Mouse (Mus musculus) bone marrow macrophage, adult 2 months (primary cell): ENCODE results near the gene 1700069L16Rik.

ENCODE experiments used
- CTCF ChIP-seq: IDR thresholded peaks from 2 replicates; pipeline ENCODE4 v1.5.1; 2012; ENCODE audit warnings: low read depth, mild to moderate bottlenecking, low read length, moderate library complexity
- POLR2A ChIP-seq: IDR thresholded peaks from 2 replicates; pipeline ENCODE4 v1.6.1; 2012; ENCODE audit warnings: mild to moderate bottlenecking, low read depth, low read length, borderline replicate concordance

GRCm38 (mm10) chr5:113683246-113683645 is 41.3 kb downstream of the 1700069L16Rik start:
- TF ChIP-seq CTCF = no peak
- no peak for TF ChIP-seq POLR2A
